Mouse (Mus musculus): ENCODE measurements around the gene Rem1.

DNA sequence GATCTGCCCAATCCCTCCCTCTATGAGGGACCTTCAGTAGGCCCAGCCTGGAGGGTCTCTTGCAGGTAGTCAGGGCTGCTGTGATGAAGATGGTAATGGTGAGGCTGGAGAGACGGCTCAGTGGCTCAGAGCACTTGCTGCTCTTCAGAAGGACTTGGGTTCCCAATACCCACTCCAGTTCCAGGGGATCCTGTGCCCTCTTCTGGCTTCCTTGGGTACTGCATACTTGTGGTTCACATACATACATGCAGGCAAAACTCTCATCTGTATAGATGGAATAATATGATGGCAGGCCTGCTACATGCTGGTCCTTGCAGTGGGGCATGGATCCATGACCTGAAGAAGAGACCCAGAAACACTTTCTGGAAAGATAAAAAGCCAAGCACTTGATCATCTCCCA is 18.0 kb upstream of the Rem1 start:
- TF ChIP-seq CTCF (IDR thresholded peaks at IDR 0.05; ENCODE audit: low read depth): peak; percentile 20; the same call in 1 of the 2 replicates
- TF ChIP-seq EP300 (optimal IDR thresholded peaks at IDR 0.05): no peak
